Mouse (Mus musculus): ENCODE measurements around the gene Fads3.

- no peak for TF ChIP-seq CTCF (IDR thresholded peaks at IDR 0.05; ENCODE audit: low read depth, low read length)
- TF ChIP-seq POLR2A (IDR thresholded peaks at IDR 0.05; ENCODE audit: insufficient read depth, low read length), result no peak
- peak; percentile 87 for TF ChIP-seq EP300 (IDR thresholded peaks at IDR 0.05; ENCODE audit: insufficient read depth, low read depth, low read length)
Measured at GRCm38 (mm10) chr19:10013913-10014312, 27.5 kb upstream of the Fads3 start.
